27 mouse cellular contexts compared by ENCODE assay signal in the genomic region with DNA sequence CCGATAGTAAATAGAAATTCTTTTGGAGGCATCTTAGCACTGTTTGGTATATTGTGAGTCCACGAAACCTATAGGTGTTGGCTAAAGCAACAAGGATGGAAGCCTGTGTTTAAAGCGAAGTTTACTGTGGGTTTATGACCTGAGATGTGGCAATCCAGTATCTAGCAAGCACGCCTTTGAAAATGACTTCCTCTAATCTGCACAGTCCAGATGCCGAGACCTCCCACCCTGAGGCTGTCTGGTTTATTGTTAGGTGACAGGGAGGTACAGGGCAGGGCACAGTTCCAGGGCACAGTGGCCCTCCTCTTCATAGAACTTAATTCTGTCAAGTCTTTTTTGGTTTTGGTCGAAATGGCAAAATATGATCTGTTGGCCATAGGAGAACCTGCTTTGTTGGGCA. TPM values are rescaled to one million over a fixed set of nuclear protein-coding genes. Genes with fewer than 3 reads are reported as not detected.
A peak's percentile ranks its signal among the peaks of the same experiment; 100 is the strongest.
DNase-seq lines count a peak whose midpoint lies in the region; ATAC-seq and TF ChIP-seq lines count a peak whose summit lies in the region.
"Had no signal": no experiment of that assay in that cellular context is flagged by ENCODE, and none has a peak within 500 bp of the region (broad histone marks: within the 10 kb centered on the region; RNA-seq: fewer than 3 reads in every experiment).

No protein-coding gene starts in this region.

- H3K4me3 ChIP-seq in heart, embryonic 13.5 days = no peak overlapping the region
- no peak overlapping the region for H3K4me3 ChIP-seq in heart, embryonic 10.5 days
- no peak overlapping the region for H3K4me3 ChIP-seq in intestine, postnatal 0 days (ENCODE audit: low read depth, low read length)
- H3K4me3 ChIP-seq in liver, embryonic 15.5 days (replicated peaks) = no peak overlapping the region
- H3K4me3 ChIP-seq: forebrain, embryonic 15.5 days; heart, adult 2 months; left cerebral cortex, adult 2 months; limb, embryonic 15.5 days; lung, embryonic 15.5 days; midbrain, embryonic 10.5 days; neural tube, embryonic 15.5 days had no signal

- no peaks in the 10 kb centered on the region for H3K4me1 ChIP-seq in heart, embryonic 13.5 days
- no peaks in the 10 kb centered on the region for H3K4me1 ChIP-seq in heart, embryonic 10.5 days
- no peaks in the 10 kb centered on the region for H3K4me1 ChIP-seq in intestine, postnatal 0 days (replicated peaks; ENCODE audit: control insufficient read depth, insufficient read depth, low read length)
- peaks cover 15% of the 10 kb centered on the region; the same call in 1 of the 2 replicates for H3K4me1 ChIP-seq in liver, embryonic 15.5 days (replicated peaks)
- H3K4me1 ChIP-seq: forebrain, embryonic 15.5 days; limb, embryonic 15.5 days; lung, embryonic 15.5 days; midbrain, embryonic 10.5 days; neural tube, embryonic 15.5 days had no signal

- no peaks in the 10 kb centered on the region for H3K9me3 ChIP-seq in heart, embryonic 13.5 days
- no peaks in the 10 kb centered on the region for H3K9me3 ChIP-seq in heart, embryonic 10.5 days
- H3K9me3 ChIP-seq in intestine, postnatal 0 days (ENCODE audit: control insufficient read depth) = no peaks in the 10 kb centered on the region
- no peaks in the 10 kb centered on the region for H3K9me3 ChIP-seq in liver, embryonic 15.5 days (replicated peaks)
- H3K9me3 ChIP-seq: forebrain, embryonic 15.5 days; G1E; limb, embryonic 15.5 days; lung, embryonic 15.5 days; midbrain, embryonic 10.5 days; neural tube, embryonic 15.5 days had no signal

- WGBS in heart, embryonic 13.5 days = 70% methylated on average over 6 of the region's 6 CpGs
- WGBS in heart, embryonic 10.5 days = 78% methylated on average over 6 of the region's 6 CpGs
- 59% methylated on average over 6 of the region's 6 CpGs for WGBS in intestine, postnatal 0 days
- 54% methylated on average over 6 of the region's 6 CpGs for WGBS in liver, embryonic 15.5 days (ENCODE audit: insufficient replicate concordance)

- TF ChIP-seq CTCF in intestine, postnatal 0 days (IDR thresholded peaks at IDR 0.05; ENCODE audit: low read depth) = no peak

- peaks cover 98% of the 10 kb centered on the region for H3K36me3 ChIP-seq in heart, embryonic 13.5 days
- peaks cover 96% of the 10 kb centered on the region for H3K36me3 ChIP-seq in heart, embryonic 10.5 days
- peaks cover 70% of the 10 kb centered on the region for H3K36me3 ChIP-seq in intestine, postnatal 0 days (ENCODE audit: control insufficient read depth, insufficient read depth)
- peaks cover 89% of the 10 kb centered on the region for H3K36me3 ChIP-seq in liver, embryonic 15.5 days (replicated peaks)

- H3K27me3 ChIP-seq in heart, embryonic 13.5 days (replicated peaks) = no peaks in the 10 kb centered on the region
- no peaks in the 10 kb centered on the region for H3K27me3 ChIP-seq in heart, embryonic 10.5 days (ENCODE audit: insufficient read depth, poor library complexity, severe bottlenecking)
- H3K27me3 ChIP-seq in intestine, postnatal 0 days (replicated peaks; ENCODE audit: control insufficient read depth, insufficient read depth, low read length) = no peaks in the 10 kb centered on the region
- H3K27me3 ChIP-seq in liver, embryonic 15.5 days = no peaks in the 10 kb centered on the region
- H3K27me3 ChIP-seq: CH12.LX; forebrain, embryonic 15.5 days; limb, embryonic 15.5 days; lung, embryonic 15.5 days; neural tube, embryonic 15.5 days had no signal

- 0 out of 2 replicates have a peak overlapping the region, but pooled peaks have one; percentile 10 for H3K27ac ChIP-seq in heart, embryonic 13.5 days (replicated peaks)
- no peak overlapping the region for H3K27ac ChIP-seq in heart, embryonic 10.5 days
- H3K27ac ChIP-seq in intestine, postnatal 0 days (ENCODE audit: low read depth, low read length) = no peak overlapping the region
- H3K27ac ChIP-seq in liver, embryonic 15.5 days (replicated peaks) = no peak overlapping the region
- H3K27ac ChIP-seq: forebrain, embryonic 15.5 days; heart, adult 2 months; hindbrain, postnatal 0 days; kidney, postnatal 0 days; left cerebral cortex, adult 2 months; limb, embryonic 15.5 days; lung, embryonic 15.5 days; midbrain, embryonic 10.5 days; neural tube, embryonic 15.5 days had no signal

- no peak for DNase-seq in heart, embryonic 10.5 days (ENCODE audit: low spot score)
- DNase-seq in gastrocnemius, postnatal 14 days = no peak
- no peak for DNase-seq in kidney, postnatal 25 days
- DNase-seq: adrenal gland, postnatal 10 days; cerebellum, adult 2 months; cerebellum, postnatal 25 days; embryo, embryonic 11 days; gastrocnemius, postnatal 25 days; heart, adult 2 months; kidney, adult 18-20 months; left cerebral cortex, postnatal 4 days; lung, postnatal 36 days had no signal

- intact Hi-C loops in gastrocnemius, postnatal 14 days (cut with DNase I; ENCODE audit: low total_unique reads) = no loop called here

- no peak overlapping the region for H3K4me2 ChIP-seq in heart, embryonic 13.5 days
- no peak overlapping the region for H3K4me2 ChIP-seq in intestine, postnatal 0 days (replicated peaks; ENCODE audit: low read depth)
- H3K4me2 ChIP-seq in liver, embryonic 15.5 days = no peak overlapping the region
- H3K4me2 ChIP-seq: forebrain, embryonic 15.5 days; limb, embryonic 15.5 days; lung, embryonic 15.5 days; neural tube, embryonic 15.5 days had no signal

- ATAC-seq in heart, embryonic 13.5 days (ENCODE audit: extremely low read depth, insufficient number of reproducible peaks, low FRiP score, low TSS enrichment) = no peak
- ATAC-seq in intestine, postnatal 0 days = peak; percentile 75
- ATAC-seq in liver, embryonic 15.5 days (ENCODE audit: insufficient read depth) = 0 out of 2 replicates have a peak, but pooled peaks have one; percentile 49
- ATAC-seq in monocyte, adult 5-6 weeks (replicated peaks; ENCODE audit: insufficient number of reproducible peaks, low FRiP score, low TSS enrichment, poor library complexity, severe bottlenecking) = no peak
- ATAC-seq: activated CD4-positive, CD25-positive, alpha-beta regulatory T cell, adult 4 months; forebrain, embryonic 15.5 days; hindbrain, postnatal 0 days had no signal

- H3K9ac ChIP-seq in heart, embryonic 13.5 days = no peak overlapping the region
- H3K9ac ChIP-seq in intestine, postnatal 0 days (ENCODE audit: low read depth, low read length) = no peak overlapping the region
- H3K9ac ChIP-seq in liver, embryonic 15.5 days = no peak overlapping the region
- H3K9ac ChIP-seq: forebrain, embryonic 15.5 days; limb, embryonic 15.5 days; lung, embryonic 15.5 days; neural tube, embryonic 15.5 days had no signal

RNA-seq across cellular contexts. Expression of a gene that starts 14.5 kb away (rescaled TPM):
- polyA plus RNA-seq in heart, embryonic 13.5 days (2015; fragmentation: Nextera tagmentation; extraction: Ambion mirVana) = 62.2 and 62.7 TPM in 2 replicates
- polyA plus RNA-seq in heart, embryonic 10.5 days (2016; fragmentation: Nextera tagmentation; extraction: Ambion mirVana) = 57.4 and 63.0 TPM in 2 replicates
- 44.7 and 46.1 TPM in 2 replicates for polyA plus RNA-seq in intestine, postnatal 0 days (2015; fragmentation: Nextera tagmentation; extraction: Ambion mirVana)
- 20.8 and 21.2 TPM in 2 replicates for polyA plus RNA-seq in liver, embryonic 15.5 days (2015; fragmentation: Nextera tagmentation; extraction: Ambion mirVana)
- total RNA-seq in monocyte, adult 5-6 weeks (2017) = 42.5 to 63.1 TPM (median 50.2 TPM) in 3 replicates
- total RNA-seq in gastrocnemius, postnatal 14 days (2021) = 10 to 100 TPM; 49.0 to 59.2 TPM

RNA-seq across cellular contexts. Expression of a gene that starts 24.9 kb away (rescaled TPM):
- 938 and 957 TPM in 2 replicates for polyA plus RNA-seq in heart, embryonic 13.5 days (2015; fragmentation: Nextera tagmentation; extraction: Ambion mirVana)
- 1,165 and 1,266 TPM in 2 replicates for polyA plus RNA-seq in heart, embryonic 10.5 days (2016; fragmentation: Nextera tagmentation; extraction: Ambion mirVana)
- 948 and 1,014 TPM in 2 replicates for polyA plus RNA-seq in intestine, postnatal 0 days (2015; fragmentation: Nextera tagmentation; extraction: Ambion mirVana)
- 785 TPM in 2 replicates for polyA plus RNA-seq in liver, embryonic 15.5 days (2015; fragmentation: Nextera tagmentation; extraction: Ambion mirVana)
- 1,374 to 1,974 TPM (median 1,861 TPM) in 3 replicates for total RNA-seq in monocyte, adult 5-6 weeks (2017)
- 100 to 1,000 TPM; 517 to 627 TPM for total RNA-seq in gastrocnemius, postnatal 14 days (2021)

RNA-seq across cellular contexts. Expression of a gene that starts 35.1 kb away (rescaled TPM):
- 18.8 and 20.3 TPM in 2 replicates for polyA plus RNA-seq in heart, embryonic 13.5 days (2015; fragmentation: Nextera tagmentation; extraction: Ambion mirVana)
- polyA plus RNA-seq in heart, embryonic 10.5 days (2016; fragmentation: Nextera tagmentation; extraction: Ambion mirVana) = 32.9 TPM in 2 replicates
- 41.2 and 47.9 TPM in 2 replicates for polyA plus RNA-seq in intestine, postnatal 0 days (2015; fragmentation: Nextera tagmentation; extraction: Ambion mirVana)
- 18.1 and 20.8 TPM in 2 replicates for polyA plus RNA-seq in liver, embryonic 15.5 days (2015; fragmentation: Nextera tagmentation; extraction: Ambion mirVana)
- 160 to 261 TPM (median 161 TPM) in 3 replicates for total RNA-seq in monocyte, adult 5-6 weeks (2017)
- 10 to 100 TPM; 40.2 to 43.2 TPM for total RNA-seq in gastrocnemius, postnatal 14 days (2021)

RNA-seq across cellular contexts. Expression of a gene that starts 40.0 kb away (rescaled TPM):
- 0.19 and 0.24 TPM in 2 replicates for polyA plus RNA-seq in heart, embryonic 13.5 days (2015; fragmentation: Nextera tagmentation; extraction: Ambion mirVana)
- polyA plus RNA-seq in heart, embryonic 10.5 days (2016; fragmentation: Nextera tagmentation; extraction: Ambion mirVana) = 0.76 and 1.5 TPM in 2 replicates
- 0.46 and 0.67 TPM in 2 replicates for polyA plus RNA-seq in intestine, postnatal 0 days (2015; fragmentation: Nextera tagmentation; extraction: Ambion mirVana)
- polyA plus RNA-seq in liver, embryonic 15.5 days (2015; fragmentation: Nextera tagmentation; extraction: Ambion mirVana) = 0.30 and 0.45 TPM in 2 replicates
- 3.8 to 29.8 TPM (median 13.9 TPM) in 3 replicates for total RNA-seq in monocyte, adult 5-6 weeks (2017)
- total RNA-seq in gastrocnemius, postnatal 14 days (2021) = under 1 TPM; 0.31 to 0.73 TPM
- total RNA-seq: CH12.LX had no signal

Comparison
In these comparisons a context has a peak if more than half of its experiments do, and no peak if none do; other contexts are left out.
1. ATAC-seq: peak in intestine, postnatal 0 days (single experiment) and liver, embryonic 15.5 days (single experiment); none in heart, embryonic 13.5 days (single experiment) and monocyte, adult 5-6 weeks (single experiment).